Mouse (Mus musculus) heart, adult 2 months (tissue): ENCODE results near the gene Fam155a.

ENCODE experiments used
- CTCF ChIP-seq: fragments of 200-600 bp; IDR thresholded peaks from 2 replicates; pipeline ENCODE4 v1.8.1; 2022; ENCODE audit warnings: antibody characterized with exemption, mild to moderate bottlenecking, moderate library complexity
- EP300 ChIP-seq: fragments of 200-500 bp; IDR thresholded peaks from 2 replicates; pipeline ENCODE4 v1.6.1; 2011; ENCODE audit warnings: low read depth, low read length, control low read depth; ENCODE audit not compliant: insufficient read depth

DNA sequence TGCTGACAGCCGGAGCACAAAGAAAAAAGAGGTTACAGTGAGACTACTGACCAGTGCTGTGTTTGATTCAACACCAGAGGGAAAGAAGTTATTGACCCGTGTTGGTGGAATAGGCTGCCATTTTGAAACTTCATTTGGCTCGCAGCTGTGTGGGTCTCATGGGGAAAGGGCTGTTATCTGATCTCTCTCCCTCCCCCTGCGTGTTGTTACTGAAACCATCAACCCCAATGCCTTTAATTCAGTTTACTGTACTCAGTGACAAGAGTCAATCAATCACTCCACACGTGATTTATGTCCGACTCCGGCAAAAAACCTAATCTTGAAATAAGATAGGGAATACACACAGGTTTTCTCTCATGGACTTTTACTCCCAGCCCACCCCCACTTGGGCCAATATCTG lies 611.6 kb downstream of the Fam155a start:
- TF ChIP-seq CTCF (no peak), EP300 (no peak)
